Mouse (Mus musculus): Measurements from ENCODE around the gene Parn. TPM values are rescaled to one million over a fixed set of nuclear protein-coding genes. Genes with fewer than 3 reads are reported as not detected.

The Parn gene
- polyA plus RNA-seq, 1 experiment = 0.51 TPM

DNA sequence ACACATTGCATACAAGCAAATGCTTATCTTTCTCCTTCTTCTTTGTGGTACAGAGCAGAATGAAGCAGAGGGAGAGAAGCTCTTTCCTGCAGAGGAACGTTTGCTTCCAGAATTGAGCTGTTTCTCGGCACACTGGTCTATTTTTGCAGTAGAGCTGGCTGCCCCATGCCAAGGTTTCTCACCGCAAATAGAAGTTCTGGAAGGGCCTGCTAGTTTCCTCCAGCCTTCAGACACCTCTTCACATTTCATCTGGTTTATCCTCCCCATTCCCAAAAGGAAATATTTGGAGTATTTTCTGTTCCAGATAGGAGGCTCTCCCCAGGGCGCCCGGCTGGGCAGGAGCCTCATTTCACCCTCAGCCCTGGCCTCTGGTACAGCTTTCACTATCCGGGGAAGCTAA is 147.7 kb downstream of the Parn start:
- H3K4me3 ChIP-seq (replicated peaks) = no peak overlapping the region
- TF ChIP-seq TAL1 (IDR thresholded peaks at IDR 0.05; ENCODE audit: low read length) = no peak
- TF ChIP-seq GATA1 (IDR thresholded peaks at IDR 0.05; ENCODE audit: low read length) = no peak
- no peaks in the 10 kb centered on the region for H3K36me3 ChIP-seq (ENCODE audit: control insufficient read depth)
- H3K9me3 ChIP-seq (ENCODE audit: control insufficient read depth, low read length) = no peaks in the 10 kb centered on the region
- H3K4me1 ChIP-seq (ENCODE audit: control insufficient read depth) = peaks cover 2% of the 10 kb centered on the region; the same call in 1 of the 2 replicates
- no peaks in the 10 kb centered on the region for H3K27me3 ChIP-seq (ENCODE audit: control insufficient read depth)

DNA sequence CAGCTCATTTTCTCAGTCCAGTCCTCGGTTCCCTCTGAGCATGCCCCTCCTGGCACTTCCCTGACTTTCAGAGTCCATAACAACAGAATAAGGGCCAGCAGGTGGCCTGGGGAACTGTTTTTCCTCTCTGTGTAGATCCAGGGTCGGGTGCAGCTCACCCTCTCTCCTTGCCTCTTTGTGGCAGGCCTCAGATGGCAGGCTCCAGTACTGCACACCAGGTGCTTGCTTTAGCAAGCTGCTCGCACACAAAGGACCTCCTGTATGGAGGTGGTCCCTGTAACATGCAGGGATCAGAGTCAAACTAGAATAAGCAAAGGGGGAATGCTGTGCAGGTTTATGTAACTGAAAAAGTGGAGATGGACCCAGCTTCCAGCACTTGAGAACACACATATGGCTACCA is 151.8 kb downstream of the Parn start:
- Histone ChIP-seq H3K4me3 (replicated peaks) (no peak overlapping the region), H3K36me3 (ENCODE audit: control insufficient read depth) (no peaks in the 10 kb centered on the region), H3K9me3 (ENCODE audit: control insufficient read depth, low read length) (no peaks in the 10 kb centered on the region), H3K4me1 (ENCODE audit: control insufficient read depth) (no peaks in the 10 kb centered on the region), H3K27me3 (ENCODE audit: control insufficient read depth) (no peaks in the 10 kb centered on the region)
- no peak for TF ChIP-seq TAL1 (IDR thresholded peaks at IDR 0.05; ENCODE audit: low read length)
- TF ChIP-seq GATA1 (IDR thresholded peaks at IDR 0.05; ENCODE audit: low read length) = no peak

DNA sequence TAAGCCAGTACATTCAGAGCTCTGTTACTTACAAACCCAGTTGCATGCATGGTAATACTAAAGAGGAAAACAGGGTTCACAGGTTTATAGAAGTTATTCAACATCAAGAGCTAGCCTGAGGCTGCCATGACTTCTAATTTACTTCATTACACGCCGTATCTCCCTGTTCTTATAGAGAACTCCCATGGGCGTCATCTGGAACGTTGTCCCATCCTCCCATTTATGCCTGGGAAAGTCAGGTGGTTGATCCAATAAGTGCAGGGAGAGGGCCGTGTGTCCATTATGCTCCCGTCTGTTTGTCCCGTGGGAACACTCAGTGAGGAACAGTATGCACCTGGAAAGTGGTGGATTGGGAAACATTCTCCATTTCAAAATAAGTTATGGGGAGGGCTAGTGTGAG is 152.4 kb downstream of the Parn start:
- TF ChIP-seq TAL1 (IDR thresholded peaks at IDR 0.05; ENCODE audit: low read length) (no peak), GATA1 (IDR thresholded peaks at IDR 0.05; ENCODE audit: low read length) (no peak)
- H3K36me3 ChIP-seq (ENCODE audit: control insufficient read depth) = no peaks in the 10 kb centered on the region
- H3K4me3 ChIP-seq (replicated peaks) = no peak overlapping the region
- H3K9me3 ChIP-seq (ENCODE audit: control insufficient read depth, low read length) = no peaks in the 10 kb centered on the region
- no peaks in the 10 kb centered on the region for H3K4me1 ChIP-seq (ENCODE audit: control insufficient read depth)
- no peaks in the 10 kb centered on the region for H3K27me3 ChIP-seq (ENCODE audit: control insufficient read depth)

DNA sequence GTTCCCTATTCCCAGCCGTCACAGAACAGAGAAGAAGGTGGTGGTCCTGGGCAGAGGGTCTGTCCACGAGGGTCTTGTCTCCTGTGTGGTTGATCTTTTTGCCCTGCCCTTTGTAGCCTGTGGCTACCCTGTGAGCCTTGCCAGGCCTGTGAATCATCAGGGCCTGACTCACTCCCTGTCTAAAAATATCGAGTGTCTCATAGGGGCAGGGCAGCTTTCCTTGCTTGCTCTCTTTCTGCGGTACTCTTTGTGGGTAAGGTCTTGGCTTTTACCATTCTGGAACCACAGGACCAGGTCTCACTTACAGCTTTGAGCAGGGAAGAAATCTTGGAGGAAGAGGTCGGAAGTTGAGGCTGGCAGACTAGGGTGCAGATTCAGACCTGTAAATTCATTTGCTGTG is 162.9 kb downstream of the Parn start:
- H3K36me3 ChIP-seq (ENCODE audit: control insufficient read depth) = no peaks in the 10 kb centered on the region
- TF ChIP-seq GATA1 (IDR thresholded peaks at IDR 0.05; ENCODE audit: low read length) = no peak
- TF ChIP-seq TAL1 (IDR thresholded peaks at IDR 0.05; ENCODE audit: low read length) = no peak
- no peaks in the 10 kb centered on the region for H3K4me1 ChIP-seq (ENCODE audit: control insufficient read depth)
- no peaks in the 10 kb centered on the region for H3K27me3 ChIP-seq (ENCODE audit: control insufficient read depth)
- no peaks in the 10 kb centered on the region for H3K9me3 ChIP-seq (ENCODE audit: control insufficient read depth, low read length)
- H3K4me3 ChIP-seq (replicated peaks) = no peak overlapping the region

DNA sequence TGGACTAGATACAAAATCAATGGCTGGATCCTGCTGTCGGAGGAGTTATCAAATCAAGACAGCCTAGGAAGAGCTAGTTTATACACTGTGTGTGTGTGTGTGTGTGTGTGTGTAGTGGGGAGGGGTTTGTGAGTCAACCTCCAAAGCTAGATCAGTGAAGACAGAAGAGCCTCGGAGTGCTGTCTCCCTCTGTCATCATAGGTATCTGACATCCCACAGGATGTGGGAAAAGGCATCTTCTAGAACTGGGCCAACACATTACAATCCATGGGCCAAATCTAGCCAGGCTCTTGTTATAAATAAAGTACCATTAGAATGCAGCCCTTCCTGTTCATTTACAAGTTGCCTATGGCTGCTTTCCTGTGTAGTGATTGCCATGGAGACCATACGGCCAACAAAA is 163.5 kb downstream of the Parn start:
- H3K27me3 ChIP-seq (ENCODE audit: control insufficient read depth) = no peaks in the 10 kb centered on the region
- no peak for TF ChIP-seq GATA1 (IDR thresholded peaks at IDR 0.05; ENCODE audit: low read length)
- TF ChIP-seq TAL1 (IDR thresholded peaks at IDR 0.05; ENCODE audit: low read length) = no peak
- no peaks in the 10 kb centered on the region for H3K4me1 ChIP-seq (ENCODE audit: control insufficient read depth)
- no peaks in the 10 kb centered on the region for H3K9me3 ChIP-seq (ENCODE audit: control insufficient read depth, low read length)
- no peaks in the 10 kb centered on the region for H3K36me3 ChIP-seq (ENCODE audit: control insufficient read depth)
- H3K4me3 ChIP-seq (replicated peaks) = no peak overlapping the region

DNA sequence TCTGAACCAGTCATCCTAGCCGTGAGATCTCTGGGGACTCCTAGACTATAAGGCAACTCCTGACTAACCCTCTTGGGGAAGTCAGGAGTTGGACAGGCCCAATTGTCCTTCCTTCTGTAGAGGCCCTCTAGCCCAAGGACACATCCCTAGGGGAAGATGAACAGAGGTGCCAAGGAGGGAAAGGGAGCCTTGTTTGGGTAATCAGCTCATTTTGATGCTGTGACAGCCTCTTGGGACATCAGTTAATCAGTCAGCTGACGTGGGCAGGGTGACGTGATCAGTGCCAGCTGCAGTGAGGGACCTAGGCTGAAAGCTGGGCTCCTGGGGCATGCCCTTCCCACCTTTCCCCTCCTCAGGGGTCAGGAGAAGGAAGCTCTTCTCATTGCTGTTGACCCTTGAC is 169.0 kb downstream of the Parn start:
- no peak overlapping the region for H3K4me3 ChIP-seq (replicated peaks)
- no peaks in the 10 kb centered on the region for H3K36me3 ChIP-seq (ENCODE audit: control insufficient read depth)
- no peaks in the 10 kb centered on the region for H3K9me3 ChIP-seq (ENCODE audit: control insufficient read depth, low read length)
- H3K4me1 ChIP-seq (ENCODE audit: control insufficient read depth) = no peaks in the 10 kb centered on the region
- TF ChIP-seq TAL1 (IDR thresholded peaks at IDR 0.05; ENCODE audit: low read length) = no peak
- no peak for TF ChIP-seq GATA1 (IDR thresholded peaks at IDR 0.05; ENCODE audit: low read length)
- H3K27me3 ChIP-seq (ENCODE audit: control insufficient read depth) = no peaks in the 10 kb centered on the region

DNA sequence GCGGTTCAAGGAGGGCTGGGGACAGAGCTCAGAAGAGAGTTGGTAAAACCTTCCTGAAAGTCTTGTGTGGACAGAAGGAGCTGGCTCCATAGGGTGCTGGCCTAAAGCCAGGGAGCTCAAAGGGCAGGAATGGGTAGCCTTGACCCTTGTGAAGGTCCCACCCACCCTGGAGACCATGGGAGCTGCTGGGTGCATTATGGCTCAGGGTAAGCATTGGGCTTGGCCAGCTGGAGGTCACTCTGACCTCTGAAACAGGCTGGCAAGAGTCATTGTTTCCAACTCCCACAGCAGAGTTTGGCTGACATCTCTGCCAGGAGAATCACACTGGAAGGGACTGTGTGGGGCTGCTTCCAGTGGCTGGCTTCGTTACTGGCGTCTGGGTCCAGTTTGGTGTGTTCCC is 174.0 kb downstream of the Parn start:
- no peaks in the 10 kb centered on the region for H3K36me3 ChIP-seq (ENCODE audit: control insufficient read depth)
- no peaks in the 10 kb centered on the region for H3K4me1 ChIP-seq (ENCODE audit: control insufficient read depth)
- H3K9me3 ChIP-seq (ENCODE audit: control insufficient read depth, low read length) = no peaks in the 10 kb centered on the region
- no peaks in the 10 kb centered on the region for H3K27me3 ChIP-seq (ENCODE audit: control insufficient read depth)
- no peak overlapping the region for H3K4me3 ChIP-seq (replicated peaks)
- TF ChIP-seq TAL1 (IDR thresholded peaks at IDR 0.05; ENCODE audit: low read length) (no peak), GATA1 (IDR thresholded peaks at IDR 0.05; ENCODE audit: low read length) (no peak)

DNA sequence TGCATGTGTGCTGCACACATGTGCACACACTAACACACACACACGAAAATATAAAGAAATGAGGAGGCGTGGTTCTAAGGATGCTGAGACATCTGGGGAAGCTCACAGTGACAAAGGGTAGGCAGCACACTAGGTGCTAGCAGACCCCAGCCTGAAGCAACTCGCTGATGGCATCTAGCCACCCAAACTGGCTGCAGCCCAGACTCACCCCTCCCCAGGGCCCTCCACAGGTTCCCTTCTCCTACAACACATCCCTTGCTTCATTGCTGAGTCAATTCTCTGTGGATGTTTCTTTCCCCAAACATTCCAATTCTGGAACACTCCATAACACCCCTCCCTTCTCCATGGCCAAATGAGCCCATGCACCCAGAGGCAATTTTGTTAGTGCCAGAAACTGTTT is 175.0 kb downstream of the Parn start:
- no peaks in the 10 kb centered on the region for H3K9me3 ChIP-seq (ENCODE audit: control insufficient read depth, low read length)
- no peaks in the 10 kb centered on the region for H3K27me3 ChIP-seq (ENCODE audit: control insufficient read depth)
- no peaks in the 10 kb centered on the region for H3K36me3 ChIP-seq (ENCODE audit: control insufficient read depth)
- TF ChIP-seq GATA1 (IDR thresholded peaks at IDR 0.05; ENCODE audit: low read length) (no peak), TAL1 (IDR thresholded peaks at IDR 0.05; ENCODE audit: low read length) (no peak)
- no peak overlapping the region for H3K4me3 ChIP-seq (replicated peaks)
- no peaks in the 10 kb centered on the region for H3K4me1 ChIP-seq (ENCODE audit: control insufficient read depth)

DNA sequence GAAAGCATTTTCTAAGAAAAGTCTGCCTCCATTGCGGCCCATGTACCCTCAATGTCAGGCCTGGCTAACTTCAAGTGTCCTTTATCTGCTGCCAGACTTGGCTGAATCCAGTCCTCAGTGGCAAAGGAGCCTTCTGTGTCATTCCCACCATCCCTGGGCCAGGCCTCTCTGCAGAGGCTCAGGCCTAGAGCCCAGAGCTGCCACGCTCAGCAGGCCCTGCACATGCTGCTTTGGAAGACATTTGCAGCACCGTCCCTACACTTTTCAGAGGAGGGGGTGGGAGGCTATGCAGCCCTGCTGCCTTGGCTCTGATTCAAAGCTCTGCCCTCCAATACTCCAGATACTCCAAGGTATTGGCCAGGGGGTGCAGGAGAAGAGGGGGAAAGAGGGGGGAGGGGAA is 176.2 kb downstream of the Parn start:
- Histone ChIP-seq H3K27me3 (ENCODE audit: control insufficient read depth) (no peaks in the 10 kb centered on the region), H3K36me3 (ENCODE audit: control insufficient read depth) (no peaks in the 10 kb centered on the region)

More for the DNA sequence above, 176.2 kb downstream of the Parn start:
- H3K4me3 ChIP-seq (replicated peaks) = no peak overlapping the region
- H3K9me3 ChIP-seq (ENCODE audit: control insufficient read depth, low read length) = no peaks in the 10 kb centered on the region
- no peak for TF ChIP-seq TAL1 (IDR thresholded peaks at IDR 0.05; ENCODE audit: low read length)
- no peak for TF ChIP-seq GATA1 (IDR thresholded peaks at IDR 0.05; ENCODE audit: low read length)
- H3K4me1 ChIP-seq (ENCODE audit: control insufficient read depth) = no peaks in the 10 kb centered on the region

Other genes with a start within 250 kb of the Parn start
- 0.08 and 0.15 TPM in 2 replicates for gene Bfar, start 3.7 kb upstream of the Parn start, polyA plus RNA-seq (2012)
- gene 3110001I22Rik, start 3.8 kb upstream of the Parn start, polyA plus RNA-seq (2012) = 0.06 and 0.11 TPM in 2 replicates
- not detected in 2 replicates for gene Pla2g10, start 62.8 kb upstream of the Parn start, polyA plus RNA-seq (2012)
- 0.38 and 0.41 TPM in 2 replicates for gene Rrn3, start 112.5 kb upstream of the Parn start, polyA plus RNA-seq (2012)
- 0.17 and 0.43 TPM in 2 replicates for gene Ntan1, start 150.7 kb upstream of the Parn start, polyA plus RNA-seq (2012)
- gene Pdxdc1, start 235.0 kb upstream of the Parn start, polyA plus RNA-seq (2012) = 0.52 and 0.77 TPM in 2 replicates
- gene Mpv17l, start 235.0 kb upstream of the Parn start, polyA plus RNA-seq (2012) = not detected in 2 replicates